Mouse (Mus musculus): ENCODE results near the gene Dpm3.

- no peak for TF ChIP-seq CTCF (IDR thresholded peaks at IDR 0.05; ENCODE audit: low read depth)
- no peak for TF ChIP-seq EP300 (IDR thresholded peaks at IDR 0.05; ENCODE audit: low read depth)
Observed at GRCm38 (mm10) chr3:89288503-89288928, 29.4 kb downstream of the Dpm3 start.

All from liver, embryonic 14.5 days (tissue).